Mouse (Mus musculus) hematopoietic stem cell, adult 5-6 weeks (primary cell): ENCODE data around the gene Gmppb. TPM values are rescaled to one million over a fixed set of nuclear protein-coding genes. Genes with fewer than 3 reads are reported as not detected.
"Not testable (repeated sequence)": the region's sequence is repeated elsewhere in the genome, so short reads cannot be mapped to it uniquely, and the experiment has no call there.

Experiments used
- ATAC-seq, 2 experiments: fragments of 125-278 bp in 1 of 2; replicated peaks in 1 of 2; 2 replicates each; pipeline ENCODE4 v1.8.0; 2016 to 2017; ENCODE audit warnings: inconsistent platforms in 2 of 2, mild to moderate bottlenecking in 2 of 2, moderate number of reproducible peaks in 2 of 2, low read depth in 1 of 2, moderate TSS enrichment in 1 of 2; ENCODE audit not compliant: low FRiP score in 2 of 2, poor library complexity in 2 of 2, severe bottlenecking in 2 of 2, insufficient read depth in 1 of 2, low TSS enrichment in 1 of 2
- total RNA-seq: library from RNA; stranded (forward); fragments of 172-1452, 232-1000 nt; gene quantifications from 2 replicates; pipeline ENCODE4 v1.2.3, GENCODE M21; 2017

Gmppb gene
- 10.8 and 16.2 TPM in 2 replicates for total RNA-seq

DNA sequence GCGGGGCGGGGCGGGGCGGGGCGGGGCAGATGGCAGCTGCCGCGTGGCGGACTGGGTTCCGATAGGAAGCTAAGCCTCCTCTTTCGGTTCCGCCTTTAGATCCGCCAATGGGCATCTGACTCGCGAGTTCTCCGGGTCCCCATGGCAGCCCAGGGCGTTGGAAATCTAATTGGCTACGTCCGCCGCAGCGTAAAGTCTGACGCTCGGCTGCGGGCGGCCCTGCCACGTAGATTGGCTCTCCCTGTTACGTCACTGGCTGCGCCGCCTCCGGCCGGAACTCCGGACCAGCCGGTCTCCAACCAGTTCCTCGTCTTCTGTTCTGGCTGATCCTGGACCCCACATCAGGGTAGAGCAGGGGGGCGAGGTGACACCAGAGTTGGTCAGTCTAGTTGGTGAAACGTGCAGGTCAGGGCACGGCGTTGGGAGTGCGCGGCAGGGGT, at the start of gene Gmppb:
Gmppb (plus strand) TSS at position 227 of the 440 bp plus-strand sequence.
- peak; percentile 88 for ATAC-seq

DNA sequence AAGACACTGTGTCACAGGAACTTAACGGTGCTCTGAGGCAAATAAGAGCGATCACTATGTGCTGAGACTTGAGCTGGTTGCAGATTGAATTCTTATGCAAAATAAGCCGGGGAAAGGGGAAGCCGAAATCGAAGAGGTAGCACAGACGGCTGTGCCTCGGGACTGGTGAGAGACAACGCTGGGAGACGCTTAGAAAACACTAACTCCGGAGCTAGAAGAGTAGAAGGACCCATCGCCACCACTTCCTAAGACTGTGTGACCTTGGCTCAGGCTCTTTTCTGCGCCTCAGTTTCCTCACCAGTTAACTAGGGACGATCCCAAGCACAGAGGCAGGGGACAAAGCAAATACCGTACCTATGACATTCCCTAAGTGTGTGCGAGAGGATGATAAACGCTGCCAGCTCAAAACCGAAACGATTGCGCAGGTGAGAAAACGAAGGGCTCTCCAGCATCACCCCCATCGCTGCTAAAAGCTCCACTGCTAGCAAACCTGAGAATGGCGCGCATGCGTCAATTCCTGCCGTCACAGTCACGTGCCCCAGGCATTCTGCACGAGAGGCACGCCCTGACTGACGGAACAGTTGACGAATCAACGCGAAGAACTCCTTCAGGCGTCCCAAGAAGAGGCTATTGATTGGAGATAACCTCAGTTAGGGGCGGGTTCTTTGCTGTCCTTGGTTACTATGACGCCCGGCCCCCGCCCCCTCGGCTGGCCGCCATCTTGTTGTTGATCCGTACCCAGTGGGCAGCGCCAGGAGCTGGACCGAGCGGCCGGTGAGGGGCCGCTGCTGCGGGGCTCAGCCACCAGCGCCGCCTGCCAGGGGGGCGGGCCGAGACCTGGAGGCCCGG, 46.9 kb upstream of the Gmppb start, which contains the start of gene Ip6k1:
Ip6k1 (plus strand) TSS at position 580 of the 849 bp plus-strand sequence.
- ATAC-seq: peak; percentile 99 to 100

DNA sequence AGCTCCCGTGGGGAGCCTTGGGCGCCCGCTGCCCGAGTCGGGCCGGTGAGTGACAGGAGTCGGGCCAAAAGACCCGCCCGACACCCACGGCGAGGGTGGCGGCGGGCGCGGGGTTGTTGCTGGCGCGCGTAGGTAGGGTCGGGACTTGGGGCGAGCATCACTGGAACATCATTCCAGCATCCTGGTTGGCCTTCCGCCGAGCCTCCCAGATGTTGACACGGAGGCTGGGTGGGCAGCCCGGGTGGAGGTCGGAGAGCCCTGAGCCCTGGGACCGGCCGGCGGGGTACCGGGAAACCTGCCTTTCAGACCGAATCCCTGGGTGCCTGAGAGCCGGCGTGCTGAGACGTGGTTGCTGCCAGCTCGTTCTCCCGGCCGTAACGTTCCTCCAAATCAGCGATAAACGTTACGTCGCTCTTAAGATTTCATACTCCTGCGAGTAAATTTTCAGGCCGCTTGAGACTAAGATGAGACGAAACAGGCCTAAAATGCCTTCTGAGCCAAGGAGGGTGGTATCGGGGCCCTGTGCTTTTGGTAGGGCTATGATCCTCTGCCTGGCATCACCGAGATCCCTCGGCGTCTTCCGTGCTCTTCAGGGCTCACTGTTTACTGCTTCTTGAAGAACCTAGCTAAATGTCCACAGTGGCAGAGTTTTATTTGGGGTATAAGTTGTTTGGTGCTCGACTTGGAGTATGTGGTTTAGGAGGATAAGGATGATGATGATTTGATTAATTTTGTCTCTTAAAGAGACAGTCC, 46.1 kb upstream of the Gmppb start:
- 0 out of 4 replicates have a peak, but pooled peaks of 1 of the 2 experiments have one; percentile 2 for ATAC-seq

DNA sequence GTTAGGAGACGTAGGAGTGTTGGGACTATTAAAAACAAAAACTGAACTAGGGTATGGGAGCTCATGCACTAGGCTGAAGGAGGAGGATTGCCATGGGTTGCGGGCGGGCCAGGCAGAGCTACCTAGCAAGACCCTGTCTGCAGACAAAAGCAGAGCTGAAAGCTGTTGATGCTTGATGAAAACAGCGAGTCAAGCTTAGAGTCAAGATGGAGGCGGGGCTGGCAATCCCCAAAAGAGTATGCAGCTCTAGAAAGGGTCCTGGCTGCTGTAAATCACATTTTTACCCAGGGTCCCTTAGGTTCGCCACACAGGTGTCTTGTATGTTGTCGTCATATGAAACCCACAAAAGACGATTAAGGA, 45.5 kb upstream of the Gmppb start:
- ATAC-seq: no peak

DNA sequence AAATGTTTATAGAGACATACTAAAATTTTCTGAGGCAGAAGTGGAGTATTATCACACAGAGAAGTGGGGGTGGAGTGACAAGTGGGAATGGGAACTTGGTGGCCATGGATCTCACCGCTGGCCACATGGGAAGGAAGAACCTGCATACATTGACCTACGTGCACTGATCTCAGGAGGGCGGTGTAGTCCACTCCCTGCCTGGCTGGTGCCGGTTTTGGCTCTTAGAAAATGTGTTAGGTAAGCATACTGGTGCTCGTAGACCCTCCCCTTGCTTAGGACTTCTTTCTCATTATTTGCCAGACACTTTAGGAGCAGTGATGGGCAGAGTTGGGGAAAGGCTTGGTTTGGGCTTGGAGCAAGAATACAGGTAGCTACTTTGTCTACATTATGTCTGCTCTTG, 41.0 kb upstream of the Gmppb start:
- no peak for ATAC-seq

DNA sequence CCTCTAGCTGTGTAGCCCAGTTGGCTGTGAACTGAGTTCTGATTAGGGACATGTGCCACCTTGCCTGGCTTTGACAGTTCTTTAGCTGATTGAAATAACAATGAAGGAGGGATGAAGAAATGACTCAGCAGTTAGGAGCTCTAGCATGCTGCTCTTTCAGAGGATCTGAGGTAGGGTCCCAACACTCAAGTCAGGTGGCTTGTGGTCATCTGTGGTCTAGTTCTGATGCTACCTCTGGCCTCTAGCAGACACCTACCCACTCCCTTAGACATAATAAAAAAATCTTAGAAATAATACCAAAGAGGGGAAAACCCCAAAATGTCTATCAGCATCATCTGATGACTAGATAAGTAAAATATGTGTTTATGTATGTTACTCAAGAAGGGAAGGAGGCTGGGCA, 38.7 kb upstream of the Gmppb start:
- no peak for ATAC-seq

DNA sequence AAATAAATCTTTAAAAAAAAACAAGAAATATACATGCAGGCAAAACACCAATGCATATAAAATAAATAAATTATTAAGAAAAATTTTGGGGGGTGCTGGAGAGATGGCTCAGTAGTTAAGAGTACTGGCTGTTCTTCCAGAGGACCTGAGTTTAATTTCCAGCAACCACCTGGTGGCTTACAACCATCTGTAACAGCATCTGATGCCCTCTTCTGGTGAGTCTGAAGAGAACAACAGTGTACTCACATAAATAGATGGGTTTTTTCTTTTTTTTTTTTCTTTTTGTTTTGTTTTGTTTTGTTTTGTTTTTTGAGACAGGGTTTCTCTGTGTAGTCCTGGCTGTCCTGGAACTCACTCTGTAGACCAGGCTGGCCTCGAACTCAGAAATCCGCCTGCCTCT, 35.5 kb upstream of the Gmppb start:
- ATAC-seq: not testable (repeated sequence)

DNA sequence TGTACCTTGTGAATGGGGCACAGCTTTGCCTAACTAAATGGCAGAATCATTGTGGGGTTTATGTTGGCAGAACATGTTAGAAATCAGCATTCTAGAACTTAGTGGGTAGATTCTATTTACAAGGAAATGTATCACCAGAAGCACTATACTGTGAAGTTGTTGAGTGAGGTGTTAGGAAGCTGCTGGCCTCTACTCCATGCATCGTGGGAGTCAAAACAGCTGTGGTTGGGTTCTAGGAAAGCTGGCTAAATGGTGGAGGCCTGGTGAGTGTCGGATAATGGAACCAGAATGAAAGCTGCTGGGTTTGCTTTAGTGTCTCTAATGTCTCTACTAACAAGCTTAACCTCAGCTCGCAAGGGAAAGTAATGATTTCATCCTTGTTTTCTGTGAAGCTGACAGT, 31.9 kb upstream of the Gmppb start:
- no peak for ATAC-seq

DNA sequence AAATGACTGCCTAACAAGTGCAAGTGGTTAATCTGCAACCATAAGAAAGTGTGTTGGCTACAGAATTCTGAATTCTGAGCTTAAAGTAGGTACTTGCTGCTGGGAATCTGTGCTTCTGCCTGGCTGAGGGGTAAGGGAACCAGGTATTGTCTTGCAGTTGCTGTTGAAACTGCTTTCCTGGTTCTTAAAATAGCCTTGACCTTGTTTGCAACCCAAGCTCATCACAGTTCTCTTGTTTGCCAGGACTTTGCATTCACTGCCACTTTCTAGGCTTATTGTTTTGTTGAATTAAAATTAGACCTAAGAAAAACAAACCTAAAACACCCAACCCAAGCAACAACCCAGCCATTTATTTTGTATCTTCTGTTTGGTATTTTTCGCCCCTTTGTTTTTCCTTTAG, 28.3 kb upstream of the Gmppb start:
- no peak for ATAC-seq

DNA sequence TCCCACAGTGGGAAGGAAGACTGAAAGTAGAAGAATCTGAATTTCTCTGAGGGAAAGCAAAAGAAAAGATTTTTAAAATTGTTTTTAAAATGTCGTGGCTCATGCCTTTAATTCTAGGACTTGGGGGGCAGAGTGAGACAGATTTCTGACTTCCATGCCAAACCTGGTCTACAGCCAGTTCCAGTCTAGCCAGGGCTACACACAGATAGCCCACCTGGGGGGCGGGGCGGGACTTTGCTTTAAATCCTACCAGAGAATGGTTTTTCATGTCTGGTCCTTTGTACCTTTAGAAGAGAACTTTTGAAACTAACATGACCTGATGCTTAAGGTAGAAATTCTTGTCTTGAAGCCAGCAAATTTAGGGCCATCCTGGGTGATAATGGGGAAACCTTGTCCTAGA, 25.8 kb upstream of the Gmppb start:
- ATAC-seq: no peak

DNA sequence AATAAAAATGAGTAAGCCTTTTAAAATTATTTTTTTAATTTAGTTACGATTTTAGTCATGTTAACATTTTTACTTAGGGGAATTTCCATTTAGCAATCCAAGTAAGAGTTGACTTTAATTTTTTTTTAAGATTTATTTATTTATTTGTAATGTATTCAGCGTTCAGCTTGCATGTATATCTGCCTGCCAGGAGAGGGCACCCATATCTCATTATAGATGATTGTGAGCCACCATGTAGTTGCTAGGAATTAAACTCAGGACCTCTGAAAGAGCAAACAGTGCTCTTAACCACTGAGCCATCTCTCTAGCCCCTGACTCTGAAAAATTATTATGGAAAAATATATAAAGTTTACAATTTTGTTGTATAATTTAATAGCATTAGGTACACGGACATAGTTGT, 22.5 kb upstream of the Gmppb start:
- ATAC-seq: no peak

DNA sequence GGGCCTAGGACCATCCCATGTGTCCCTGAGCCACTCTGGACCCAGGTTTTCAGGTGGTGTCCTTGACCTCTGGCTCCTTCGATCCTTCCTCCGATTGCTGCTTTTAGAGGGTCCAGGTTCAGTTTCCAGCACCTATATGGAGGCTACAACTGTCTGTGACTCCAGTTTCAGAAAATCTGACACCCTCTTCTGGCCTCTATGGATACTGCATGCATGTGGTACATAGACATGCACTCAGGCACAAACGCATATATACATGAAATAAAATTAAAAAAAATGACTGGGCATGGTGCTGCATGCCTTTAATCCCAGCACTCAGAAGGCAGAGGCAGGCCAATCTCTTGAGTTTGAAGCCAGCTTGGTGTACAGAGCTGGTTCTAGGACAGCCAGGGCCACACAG, 21.2 kb upstream of the Gmppb start:
- ATAC-seq: no peak

DNA sequence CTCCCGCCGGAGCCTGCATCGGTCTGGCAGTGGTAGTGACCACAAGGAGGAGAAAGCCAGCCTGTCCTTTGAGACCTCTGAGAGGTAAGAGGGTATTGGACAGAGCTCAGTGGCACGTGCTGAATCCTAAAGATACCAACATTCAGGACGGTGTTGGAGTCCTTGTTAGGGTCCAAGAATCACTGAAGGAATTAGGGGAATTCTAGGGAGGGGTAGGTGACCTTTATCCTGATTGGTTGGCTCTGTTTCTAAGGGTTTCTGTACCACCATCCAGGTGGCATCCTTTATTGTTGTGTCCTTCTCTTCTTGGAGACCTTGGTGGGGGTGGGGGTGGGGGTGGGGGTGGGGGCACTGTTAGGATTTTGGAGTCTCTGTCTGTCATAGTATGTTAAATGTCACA, 16.9 kb upstream of the Gmppb start:
- no peak for ATAC-seq

DNA sequence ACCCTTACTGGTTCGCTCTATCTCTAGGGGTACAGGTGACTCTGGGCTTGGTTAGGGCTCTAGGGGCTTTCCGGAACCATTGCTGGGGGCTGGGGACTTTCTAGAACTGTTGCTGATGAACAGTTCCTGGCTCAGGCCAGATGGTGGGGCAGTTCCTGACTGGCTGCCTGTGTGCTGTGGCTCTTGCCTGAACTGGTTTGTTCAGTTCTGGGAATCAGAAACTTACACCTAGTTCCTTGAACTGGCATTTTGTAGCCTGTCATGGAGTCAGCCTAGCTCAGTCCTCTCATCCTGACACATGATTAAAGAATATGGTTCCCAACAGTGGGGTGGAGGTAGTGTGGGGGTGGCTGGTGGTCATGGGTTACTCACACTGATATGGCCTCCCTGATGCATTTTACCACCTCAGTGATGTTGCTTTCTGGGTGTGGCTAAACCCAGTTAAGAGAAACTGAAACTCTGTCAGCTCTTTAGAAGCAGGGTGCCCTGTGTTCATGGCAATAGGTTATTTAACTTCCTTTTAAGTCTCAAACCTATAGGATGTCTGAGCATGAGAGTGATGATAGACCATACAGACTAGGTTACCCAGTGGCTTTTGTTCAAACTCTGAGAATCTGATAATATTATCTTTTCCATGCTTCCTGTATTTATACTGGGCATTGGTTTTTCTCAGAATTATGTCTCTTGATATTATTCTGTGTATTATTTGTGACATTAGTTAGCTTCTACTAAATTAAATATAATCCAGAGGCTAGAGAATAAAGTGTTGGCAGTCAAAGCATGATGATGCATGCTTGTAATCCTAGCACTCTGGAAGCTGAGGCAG, 13.5 kb upstream of the Gmppb start:
- no peak for ATAC-seq

DNA sequence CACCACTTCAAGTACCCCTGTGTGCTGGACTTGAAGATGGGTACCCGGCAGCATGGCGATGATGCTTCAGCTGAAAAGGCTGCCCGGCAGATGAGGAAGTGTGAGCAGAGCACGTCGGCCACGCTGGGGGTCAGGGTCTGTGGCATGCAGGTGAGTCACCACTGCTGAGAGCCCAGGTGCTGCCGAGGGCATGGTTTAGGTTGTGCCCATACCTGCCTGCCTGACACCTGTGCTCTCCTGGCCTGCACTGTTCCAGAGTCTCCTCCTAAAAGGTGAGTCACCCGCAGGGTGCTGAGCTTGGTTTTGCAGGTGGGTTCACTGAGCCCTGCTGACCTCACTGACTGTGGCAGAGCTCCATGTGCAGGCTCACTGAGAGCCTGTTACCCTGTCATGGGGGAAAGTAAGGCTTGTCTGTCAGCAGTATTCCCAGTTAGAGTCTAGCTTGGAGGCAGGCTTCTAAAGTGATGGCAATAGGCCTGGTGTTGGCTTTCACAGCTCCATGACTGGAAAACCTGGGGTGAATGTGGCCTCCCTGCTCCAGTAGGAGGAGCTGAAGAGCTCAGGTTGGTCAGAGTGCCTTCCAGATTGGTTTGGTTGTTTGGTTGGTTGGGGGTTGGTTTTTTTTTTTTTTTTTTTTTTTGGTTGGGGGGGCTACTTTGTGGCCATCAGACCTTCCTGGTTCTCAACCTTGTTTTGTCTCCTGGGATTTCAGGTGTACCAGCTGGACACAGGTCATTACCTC, 4.1 kb upstream of the Gmppb start:
- no peak for ATAC-seq

DNA sequence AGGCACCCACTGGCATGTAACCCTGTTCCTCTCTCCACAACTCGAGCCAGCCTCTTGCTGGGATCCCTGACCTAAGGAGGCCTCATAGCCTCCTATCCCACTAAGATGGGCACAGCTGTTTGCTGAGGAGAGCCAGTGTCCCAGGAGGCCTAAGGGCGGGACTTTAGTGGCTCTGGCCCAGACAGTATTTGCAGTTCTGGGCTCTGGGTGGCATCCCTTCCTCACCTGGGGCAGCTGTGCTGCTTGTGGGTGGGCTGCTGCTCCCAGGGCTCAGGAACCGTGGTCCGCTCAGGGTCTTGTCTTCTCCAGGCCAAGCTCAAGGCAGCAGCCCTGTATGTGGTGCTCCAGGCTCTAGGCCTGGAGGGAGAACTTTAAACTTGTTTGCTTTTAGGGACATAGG, 2.5 kb upstream of the Gmppb start:
- no peak for ATAC-seq
